In the genomic region with DNA sequence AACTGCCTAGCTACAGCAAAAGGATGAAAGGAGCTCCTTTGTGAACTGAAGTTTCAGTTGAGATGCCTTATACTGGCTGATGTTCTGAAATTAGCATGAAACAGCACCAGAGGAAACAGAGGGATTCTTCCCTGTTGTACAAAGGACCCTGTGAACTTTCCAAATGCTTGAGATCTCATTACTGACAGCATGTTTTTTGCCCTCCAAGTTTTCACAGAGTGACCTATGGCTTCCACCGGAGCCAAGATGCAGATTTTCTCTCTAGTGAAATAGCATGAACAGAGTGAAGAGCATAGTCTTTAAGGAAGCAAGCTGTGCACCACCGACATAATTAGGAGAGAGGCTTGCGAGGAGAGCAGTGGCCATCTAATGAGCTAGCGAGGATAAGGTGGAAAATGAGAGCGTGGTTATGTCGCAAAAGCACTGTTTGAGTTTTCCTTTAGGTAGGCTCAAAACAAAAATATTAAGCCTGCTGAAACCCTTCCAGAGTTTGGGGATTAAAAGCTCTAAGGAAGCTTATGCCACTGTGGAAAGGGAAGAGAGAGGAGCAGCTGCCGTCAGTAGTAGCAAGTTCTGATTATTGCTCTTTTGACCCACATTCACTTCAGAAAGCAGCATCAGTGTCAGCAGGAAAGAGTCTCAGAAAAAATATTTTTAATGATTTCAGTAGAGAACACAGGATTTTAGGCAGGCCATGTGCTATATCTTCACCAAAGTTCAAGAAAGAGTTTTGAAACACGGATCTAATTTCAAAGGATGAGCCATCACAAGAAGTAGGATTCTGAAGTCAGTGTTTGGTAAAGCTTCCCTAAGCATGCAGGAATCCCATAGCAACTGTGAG, we compare ENCODE assay signal across 16 mouse cellular contexts.
A peak's percentile ranks its signal among the peaks of the same experiment; 100 is the strongest.
DNase-seq lines count a peak whose midpoint lies in the region; ATAC-seq lines count a peak whose summit lies in the region.
"Had no signal": no experiment of that assay in that cellular context is flagged by ENCODE, and none has a peak within 500 bp of the region (broad histone marks: within the 10 kb centered on the region; RNA-seq: fewer than 3 reads in every experiment).

No protein-coding gene starts in this region.

- H3K27ac ChIP-seq in embryonic facial prominence, embryonic 14.5 days (replicated peaks; ENCODE audit: low read depth, low read length), result no peak overlapping the region
- H3K27ac ChIP-seq in hindbrain, embryonic 13.5 days, result no peak overlapping the region
- no peak overlapping the region; the same call in 1 of the 2 replicates for H3K27ac ChIP-seq in midbrain, embryonic 16.5 days (ENCODE audit: low read length)
- H3K27ac ChIP-seq: heart, embryonic 15.5 days; limb, embryonic 15.5 days; lung, embryonic 15.5 days had no signal

- no peaks in the 10 kb centered on the region for H3K27me3 ChIP-seq in embryonic facial prominence, embryonic 14.5 days (replicated peaks; ENCODE audit: control insufficient read depth, insufficient read depth, low read length)
- no peaks in the 10 kb centered on the region for H3K27me3 ChIP-seq in hindbrain, embryonic 13.5 days
- no peaks in the 10 kb centered on the region for H3K27me3 ChIP-seq in midbrain, embryonic 16.5 days (ENCODE audit: control insufficient read depth, insufficient read depth, low read depth, low read length)
- H3K27me3 ChIP-seq: heart, embryonic 15.5 days; limb, embryonic 15.5 days; lung, embryonic 15.5 days had no signal

- 21% methylated on average over 8 of the region's 8 CpGs for WGBS in embryonic facial prominence, embryonic 14.5 days
- WGBS in hindbrain, embryonic 13.5 days, result 17% methylated on average over 8 of the region's 8 CpGs
- WGBS in midbrain, embryonic 16.5 days, result 9% methylated on average over 8 of the region's 8 CpGs

- H3K9me3 ChIP-seq in embryonic facial prominence, embryonic 14.5 days (ENCODE audit: control insufficient read depth, low read length), result no peaks in the 10 kb centered on the region
- no peaks in the 10 kb centered on the region for H3K9me3 ChIP-seq in hindbrain, embryonic 13.5 days
- no peaks in the 10 kb centered on the region for H3K9me3 ChIP-seq in midbrain, embryonic 16.5 days (replicated peaks; ENCODE audit: control insufficient read depth, low read length, poor library complexity, severe bottlenecking)
- H3K9me3 ChIP-seq: heart, embryonic 15.5 days; limb, embryonic 15.5 days; lung, embryonic 15.5 days had no signal

- peak; percentile 20 for DNase-seq in brain, adult 2 months (ENCODE audit: low read depth, low spot score)
- DNase-seq in embryonic facial prominence, embryonic 14.5 days (ENCODE audit: low spot score), result peak; percentile 12
- no peak for DNase-seq in gastrocnemius, postnatal 10 days
- DNase-seq in thymus, postnatal 25 days, result no peak
- no peak for DNase-seq in heart, adult 9 months (ENCODE audit: low spot score in 2 of 2)
- DNase-seq in spleen, adult 18-20 months, result no peak
- DNase-seq: adrenal gland, postnatal 14 days; cerebellum, adult 2 months; kidney, postnatal 36 days; thymus, adult 2 months had no signal

- no peak overlapping the region for H3K4me2 ChIP-seq in embryonic facial prominence, embryonic 14.5 days (ENCODE audit: low read depth, low read length)
- peak overlapping the region; percentile 16; the same call in 1 of the 2 replicates for H3K4me2 ChIP-seq in hindbrain, embryonic 13.5 days
- peak overlapping the region; percentile 20; the same call in 1 of the 2 replicates for H3K4me2 ChIP-seq in midbrain, embryonic 16.5 days (ENCODE audit: low read length)
- H3K4me2 ChIP-seq: heart, embryonic 15.5 days; limb, embryonic 15.5 days; lung, embryonic 15.5 days had no signal

- no peak overlapping the region for H3K9ac ChIP-seq in embryonic facial prominence, embryonic 14.5 days (ENCODE audit: low read depth, low read length)
- H3K9ac ChIP-seq in hindbrain, embryonic 13.5 days, result no peak overlapping the region
- H3K9ac ChIP-seq in midbrain, embryonic 16.5 days (ENCODE audit: low read depth, low read length), result no peak overlapping the region
- H3K9ac ChIP-seq: heart, embryonic 15.5 days; limb, embryonic 15.5 days; lung, embryonic 15.5 days had no signal

- ATAC-seq in embryonic facial prominence, embryonic 14.5 days (ENCODE audit: low read depth), result no peak; the same call in 1 of the 2 replicates
- peak; percentile 43; the same call in 1 of the 2 replicates for ATAC-seq in hindbrain, embryonic 13.5 days (ENCODE audit: low FRiP score)
- peak; percentile 91 for ATAC-seq in midbrain, embryonic 16.5 days
- ATAC-seq: intestine, postnatal 0 days had no signal

- no peak overlapping the region for H3K4me3 ChIP-seq in embryonic facial prominence, embryonic 14.5 days (ENCODE audit: low read depth, low read length)
- no peak overlapping the region for H3K4me3 ChIP-seq in hindbrain, embryonic 13.5 days
- no peak overlapping the region for H3K4me3 ChIP-seq in midbrain, embryonic 16.5 days (ENCODE audit: low read depth, low read length)
- H3K4me3 ChIP-seq: heart, embryonic 15.5 days; limb, embryonic 15.5 days; lung, embryonic 15.5 days had no signal

- H3K36me3 ChIP-seq in embryonic facial prominence, embryonic 14.5 days (ENCODE audit: control insufficient read depth, insufficient read depth, low read length), result no peaks in the 10 kb centered on the region
- H3K36me3 ChIP-seq in hindbrain, embryonic 13.5 days, result no peaks in the 10 kb centered on the region
- no peaks in the 10 kb centered on the region for H3K36me3 ChIP-seq in midbrain, embryonic 16.5 days (ENCODE audit: control insufficient read depth, insufficient read depth, low read length)
- H3K36me3 ChIP-seq: heart, embryonic 15.5 days; limb, embryonic 15.5 days; lung, embryonic 15.5 days had no signal

- no peaks in the 10 kb centered on the region for H3K4me1 ChIP-seq in embryonic facial prominence, embryonic 14.5 days (ENCODE audit: control insufficient read depth, insufficient read depth, low read length)
- peaks cover 8% of the 10 kb centered on the region for H3K4me1 ChIP-seq in hindbrain, embryonic 13.5 days (replicated peaks)
- peaks cover 7% of the 10 kb centered on the region for H3K4me1 ChIP-seq in midbrain, embryonic 16.5 days (ENCODE audit: control insufficient read depth, insufficient read depth, low read length)
- H3K4me1 ChIP-seq: heart, embryonic 15.5 days; limb, embryonic 15.5 days; lung, embryonic 15.5 days had no signal

Comparison
In these comparisons a context has a peak if more than half of its experiments do, and no peak if none do; other contexts are left out.
1. DNase-seq: peak in brain, adult 2 months (single experiment) and embryonic facial prominence, embryonic 14.5 days (single experiment); none in gastrocnemius, postnatal 10 days (single experiment), thymus, postnatal 25 days (single experiment), heart, adult 9 months (0 of 2) and spleen, adult 18-20 months (0 of 2).